Mouse (Mus musculus): ENCODE data around the gene Pvr. TPM values are rescaled to one million over a fixed set of nuclear protein-coding genes. Genes with fewer than 3 reads are reported as not detected.

The Pvr gene
- 7.4 and 7.5 TPM in 2 replicates for polyA plus RNA-seq (2012; rRNA removed)

- DNase-seq, result peak; percentile 76 to 77
- TF ChIP-seq POLR2A (IDR thresholded peaks at IDR 0.05; ENCODE audit: borderline replicate concordance, insufficient read depth, low read length), result peak; percentile 56; the same call in 1 of the 2 replicates
- no peak for TF ChIP-seq CTCF (IDR thresholded peaks at IDR 0.05; ENCODE audit: borderline replicate concordance, insufficient read depth, low read depth, low read length)
- H3K4me1 ChIP-seq (ENCODE audit: control insufficient read depth, insufficient read depth, low read length), result no peaks in the 10 kb centered on the region
- no peaks in the 10 kb centered on the region for H3K27me3 ChIP-seq (ENCODE audit: control insufficient read depth, insufficient read depth, low read length)
- WGBS, result 1% methylated on average over 59 of the region's 60 CpGs
- peak within 1 kb of the TSS; percentile 87 for H3K4me3 ChIP-seq (replicated peaks; ENCODE audit: insufficient read depth, low read depth, low read length)
- H3K27ac ChIP-seq (ENCODE audit: insufficient read depth, low read length), result peak within 1 kb of the TSS; percentile 45
These were observed at the start of gene Pvr for GRCm38 (mm10) chr7:19920506-19921261. Gene Pvr (minus strand): TSS chr7:19921160.

GRCm38 (mm10) chr7:19970196-19970595 lies 49.2 kb upstream of the Pvr start:
- H3K4me1 ChIP-seq (ENCODE audit: control insufficient read depth, insufficient read depth, low read length), result no peaks in the 10 kb centered on the region
- no peak overlapping the region for H3K27ac ChIP-seq (ENCODE audit: insufficient read depth, low read length)
- WGBS, result 91% methylated on average over 8 of the region's 8 CpGs
- no peak for TF ChIP-seq POLR2A (IDR thresholded peaks at IDR 0.05; ENCODE audit: borderline replicate concordance, insufficient read depth, low read length)
- DNase-seq, result no peak
- no peak overlapping the region for H3K4me3 ChIP-seq (replicated peaks; ENCODE audit: insufficient read depth, low read depth, low read length)
- H3K27me3 ChIP-seq (ENCODE audit: control insufficient read depth, insufficient read depth, low read length), result no peaks in the 10 kb centered on the region

DNA sequence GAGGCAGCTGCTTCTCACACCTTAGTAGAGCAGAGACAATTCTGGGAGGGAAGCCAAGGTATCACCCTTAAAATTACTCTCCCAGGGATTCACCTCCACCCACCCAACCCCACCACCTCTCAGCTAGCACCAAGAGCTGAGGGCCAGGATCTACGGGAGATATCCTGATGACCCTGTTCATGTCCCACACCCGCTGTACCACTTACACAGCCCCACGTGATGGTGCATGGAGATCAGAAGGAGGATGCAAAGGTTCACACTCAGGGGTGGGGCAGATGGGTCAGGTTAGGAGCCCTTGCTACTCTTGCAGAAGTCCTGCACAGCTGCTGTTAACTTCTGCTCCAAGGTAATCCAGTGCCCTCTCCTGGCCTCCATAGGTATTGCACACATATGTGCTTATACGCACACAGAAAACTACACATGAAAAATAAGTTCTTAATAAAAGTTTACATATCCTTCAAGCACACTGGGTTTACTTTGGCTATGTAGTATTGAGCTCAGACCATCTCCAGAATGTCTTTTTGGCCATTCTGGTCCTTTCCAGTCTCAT lies 48.7 kb upstream of the Pvr start:
- H3K4me3 ChIP-seq (replicated peaks; ENCODE audit: insufficient read depth, low read depth, low read length), result no peak overlapping the region
- no peak for DNase-seq
- H3K4me1 ChIP-seq (ENCODE audit: control insufficient read depth, insufficient read depth, low read length), result no peaks in the 10 kb centered on the region
- TF ChIP-seq POLR2A (IDR thresholded peaks at IDR 0.05; ENCODE audit: borderline replicate concordance, insufficient read depth, low read length), result no peak
- H3K27me3 ChIP-seq (ENCODE audit: control insufficient read depth, insufficient read depth, low read length), result no peaks in the 10 kb centered on the region
- H3K27ac ChIP-seq (ENCODE audit: insufficient read depth, low read length), result no peak overlapping the region
- 92% methylated on average over 4 of the region's 4 CpGs for WGBS

DNA sequence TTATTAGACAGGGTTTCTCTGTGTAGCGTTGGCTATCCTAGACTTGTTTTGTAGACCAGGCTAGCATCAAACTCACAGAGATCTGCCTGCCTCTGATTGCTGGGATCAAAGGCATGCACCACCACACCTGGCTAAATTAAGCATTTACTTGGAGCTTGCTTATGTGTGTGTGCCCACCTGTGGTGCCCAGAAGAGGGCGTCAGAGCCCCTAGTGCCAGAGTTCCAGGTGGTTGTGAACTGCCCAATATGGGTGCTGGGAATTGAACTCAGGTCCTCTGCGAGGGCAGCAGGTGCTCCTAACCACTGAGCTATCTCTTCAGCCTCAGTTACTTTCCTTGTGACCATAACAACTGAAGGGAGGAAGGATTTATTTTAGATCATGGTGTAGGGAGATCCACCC lies 48.1 kb upstream of the Pvr start:
- H3K4me1 ChIP-seq (ENCODE audit: control insufficient read depth, insufficient read depth, low read length), result no peaks in the 10 kb centered on the region
- WGBS, result 70% methylated on average over 3 of the region's 3 CpGs
- H3K27me3 ChIP-seq (ENCODE audit: control insufficient read depth, insufficient read depth, low read length), result no peaks in the 10 kb centered on the region
- no peak overlapping the region for H3K4me3 ChIP-seq (replicated peaks; ENCODE audit: insufficient read depth, low read depth, low read length)
- TF ChIP-seq CTCF (IDR thresholded peaks at IDR 0.05; ENCODE audit: borderline replicate concordance, insufficient read depth, low read depth, low read length) (no peak), POLR2A (IDR thresholded peaks at IDR 0.05; ENCODE audit: borderline replicate concordance, insufficient read depth, low read length) (no peak)
- H3K27ac ChIP-seq (ENCODE audit: insufficient read depth, low read length), result no peak overlapping the region
- DNase-seq, result no peak

- no peak for TF ChIP-seq CTCF (IDR thresholded peaks at IDR 0.05; ENCODE audit: borderline replicate concordance, insufficient read depth, low read depth, low read length)
- TF ChIP-seq POLR2A (IDR thresholded peaks at IDR 0.05; ENCODE audit: borderline replicate concordance, insufficient read depth, low read length), result no peak
- WGBS, result 68% methylated on average over 7 of the region's 7 CpGs
- Histone ChIP-seq H3K4me1 (ENCODE audit: control insufficient read depth, insufficient read depth, low read length) (no peaks in the 10 kb centered on the region), H3K27ac (ENCODE audit: insufficient read depth, low read length) (no peak within 1 kb of the TSS), H3K4me3 (replicated peaks; ENCODE audit: insufficient read depth, low read depth, low read length) (no peak within 1 kb of the TSS), H3K27me3 (ENCODE audit: control insufficient read depth, insufficient read depth, low read length) (no peaks in the 10 kb centered on the region)
- no peak for DNase-seq
These were observed 44.1 kb upstream of the Pvr start, which contains the start of gene Ceacam20 for GRCm38 (mm10) chr7:19964985-19965579. Gene Ceacam20 (plus strand): TSS chr7:19965412.

- no peak overlapping the region for H3K27ac ChIP-seq (ENCODE audit: insufficient read depth, low read length)
- WGBS, result 43% methylated on average over 1 of the region's 1 CpGs
- no peaks in the 10 kb centered on the region for H3K27me3 ChIP-seq (ENCODE audit: control insufficient read depth, insufficient read depth, low read length)
- TF ChIP-seq CTCF (IDR thresholded peaks at IDR 0.05; ENCODE audit: borderline replicate concordance, insufficient read depth, low read depth, low read length), result no peak
- TF ChIP-seq POLR2A (IDR thresholded peaks at IDR 0.05; ENCODE audit: borderline replicate concordance, insufficient read depth, low read length), result no peak
- no peak overlapping the region for H3K4me3 ChIP-seq (replicated peaks; ENCODE audit: insufficient read depth, low read depth, low read length)
- DNase-seq, result no peak
- no peaks in the 10 kb centered on the region for H3K4me1 ChIP-seq (ENCODE audit: control insufficient read depth, insufficient read depth, low read length)
These were observed 41.5 kb upstream of the Pvr start for GRCm38 (mm10) chr7:19962423-19962822.

DNA sequence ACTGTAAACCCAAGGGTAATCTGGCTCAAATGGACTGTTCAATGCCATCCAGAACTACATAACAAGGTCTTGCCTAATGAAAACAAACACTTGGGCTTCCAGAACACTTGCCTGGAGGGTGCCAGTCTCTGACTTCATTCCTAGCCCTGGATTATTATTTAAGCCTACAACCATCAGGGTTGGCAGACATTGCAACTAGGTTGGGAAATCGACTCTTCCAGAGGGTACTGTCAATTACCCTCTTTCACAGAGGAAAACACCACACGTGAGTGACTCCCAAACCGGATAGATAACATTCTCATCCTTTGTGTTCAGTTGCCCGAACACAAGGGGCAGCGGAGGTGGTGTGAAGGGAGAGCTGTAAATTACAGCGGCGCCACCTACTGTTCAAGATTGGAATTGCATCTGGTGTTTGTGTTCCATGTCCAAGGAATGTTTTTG lies 35.4 kb upstream of the Pvr start:
- Histone ChIP-seq H3K4me3 (replicated peaks; ENCODE audit: insufficient read depth, low read depth, low read length) (no peak overlapping the region), H3K4me1 (ENCODE audit: control insufficient read depth, insufficient read depth, low read length) (no peaks in the 10 kb centered on the region), H3K27ac (ENCODE audit: insufficient read depth, low read length) (no peak overlapping the region), H3K27me3 (ENCODE audit: control insufficient read depth, insufficient read depth, low read length) (no peaks in the 10 kb centered on the region)
- DNase-seq, result peak; percentile 63 to 83
- TF ChIP-seq POLR2A (IDR thresholded peaks at IDR 0.05; ENCODE audit: borderline replicate concordance, insufficient read depth, low read length), result no peak
- peak; percentile 87 for TF ChIP-seq CTCF (IDR thresholded peaks at IDR 0.05; ENCODE audit: borderline replicate concordance, insufficient read depth, low read depth, low read length)
- 1% methylated on average over 7 of the region's 7 CpGs for WGBS

GRCm38 (mm10) chr7:19955861-19956260 lies 34.9 kb upstream of the Pvr start:
- TF ChIP-seq CTCF (IDR thresholded peaks at IDR 0.05; ENCODE audit: borderline replicate concordance, insufficient read depth, low read depth, low read length) (no peak), POLR2A (IDR thresholded peaks at IDR 0.05; ENCODE audit: borderline replicate concordance, insufficient read depth, low read length) (no peak)
- Histone ChIP-seq H3K27ac (ENCODE audit: insufficient read depth, low read length) (no peak overlapping the region), H3K4me1 (ENCODE audit: control insufficient read depth, insufficient read depth, low read length) (no peaks in the 10 kb centered on the region), H3K27me3 (ENCODE audit: control insufficient read depth, insufficient read depth, low read length) (no peaks in the 10 kb centered on the region), H3K4me3 (replicated peaks; ENCODE audit: insufficient read depth, low read depth, low read length) (no peak overlapping the region)
- DNase-seq, result no peak
- WGBS, result 84% methylated on average over 4 of the region's 4 CpGs

Data from cerebellum, adult 2 months (tissue).